Mouse (Mus musculus) liver, embryonic 16.5 days (tissue): ENCODE data around the gene Prps2. TPM values are rescaled to one million over a fixed set of nuclear protein-coding genes. Genes with fewer than 3 reads are reported as not detected.
"Not testable (repeated sequence)": the region's sequence is repeated elsewhere in the genome, so short reads cannot be mapped to it uniquely, and the experiment has no call there.

Experiments used
- ATAC-seq: fragments of 200-750 bp; cut with Nextera tagmentation; 2 replicates; pipeline ENCODE4 v1.8.0; 2017; ENCODE audit warnings: low read depth, mild to moderate bottlenecking, moderate number of reproducible peaks, moderate library complexity
- H3K27ac ChIP-seq: fragments of 300-500 bp; sonication (generic); 2 replicates; pipeline ENCODE4 v1.5.1; 2014; ENCODE audit warnings: mild to moderate bottlenecking, low read length
- H3K27me3 ChIP-seq: fragments of 300-500 bp; sonication (generic); 2 replicates; pipeline ENCODE4 v1.6.1; 2014; ENCODE audit warnings: low read depth, low read length, mixed read lengths; ENCODE audit not compliant: control insufficient read depth, insufficient read depth
- H3K36me3 ChIP-seq: fragments of 300-500 bp; sonication (generic); 2 replicates; pipeline ENCODE4 v1.6.1; 2014; ENCODE audit warnings: mild to moderate bottlenecking; ENCODE audit not compliant: control insufficient read depth, insufficient read depth
- H3K4me1 ChIP-seq: fragments of 300-500 bp; sonication (generic); 2 replicates; pipeline ENCODE4 v1.6.1; 2014; ENCODE audit warnings: low read depth, low read length, mixed read lengths; ENCODE audit not compliant: control insufficient read depth
- H3K4me2 ChIP-seq: fragments of 300-500 bp; sonication (generic); 2 replicates; pipeline ENCODE4 v1.6.1; 2014; ENCODE audit warnings: low read depth, low read length, mixed read lengths
- H3K4me3 ChIP-seq: fragments of 300-500 bp; sonication (generic); 2 replicates; pipeline ENCODE4 v1.5.1; 2014; ENCODE audit warnings: low read depth, mild to moderate bottlenecking, low read length
- H3K9ac ChIP-seq: fragments of 300-500 bp; sonication (generic); 2 replicates; pipeline ENCODE4 v1.6.1; 2014; ENCODE audit warnings: low read depth, low read length
- H3K9me3 ChIP-seq: fragments of 300-500 bp; sonication (generic); replicated peaks from 2 replicates; pipeline ENCODE4 v1.6.1; 2016; ENCODE audit warnings: low read length; ENCODE audit not compliant: control insufficient read depth
- WGBS: fragments of 180-500 bp; shearing (Covaris S2); extraction: QIAGEN DNeasy Blood & Tissue Kit; methylation state at CpG from one replicate; pipeline ENCODE4 v1.1.7; 2014; ENCODE audit not compliant: insufficient replicate concordance; 5-methylcytosine and 5-hydroxymethylcytosine counted together
- polyA plus RNA-seq: library from polyadenylated mRNA; unstranded; fragments of >200 nt; fragmentation: Nextera tagmentation; extraction: Ambion mirVana; gene quantifications from 2 replicates; pipeline ENCODE4 v1.2.1, GENCODE M21; 2015

The Prps2 gene
- 6.1 TPM in 2 replicates for polyA plus RNA-seq

DNA sequence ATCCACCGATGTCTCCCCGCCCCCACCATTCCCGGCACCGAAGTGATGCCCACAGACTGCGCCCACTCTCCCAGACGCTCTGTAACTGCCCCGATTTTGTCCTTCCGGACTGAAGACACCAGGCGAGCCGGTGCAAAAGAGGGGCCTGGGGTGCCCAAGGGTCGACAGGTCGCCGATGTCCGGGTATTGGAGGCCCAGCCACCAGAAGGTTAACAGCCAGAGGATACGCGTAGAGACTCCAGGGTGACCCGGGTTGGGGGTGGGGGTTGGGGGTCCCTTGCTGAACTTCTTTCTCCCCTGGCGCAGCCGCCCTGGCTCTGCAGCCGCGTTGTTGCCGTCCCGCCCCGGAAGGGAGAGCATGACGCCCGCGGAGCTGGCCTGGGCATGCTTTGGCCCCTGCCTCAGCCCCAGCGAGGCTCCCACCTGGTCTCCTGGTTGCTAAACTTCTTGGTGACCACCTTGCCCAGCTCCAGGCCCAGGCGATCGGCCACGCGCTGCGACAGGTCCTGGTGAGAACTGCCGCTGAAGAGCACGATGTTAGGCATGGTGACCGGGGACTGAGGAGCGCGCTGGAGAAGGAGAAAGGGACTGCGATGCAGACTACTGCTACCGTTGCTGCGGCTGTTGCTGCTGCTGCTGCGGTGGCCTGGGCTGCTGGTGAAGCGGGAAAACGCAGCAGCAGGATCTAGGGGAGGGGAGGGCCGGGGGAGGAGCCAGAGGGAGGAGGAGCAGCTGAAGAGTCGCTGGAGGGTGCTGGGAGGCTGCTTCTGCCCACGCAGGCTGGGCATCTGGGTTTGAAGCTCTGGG is at the start of gene Prps2:
TSS of gene Prps2 (minus strand) at position 703 of the 807 bp plus-strand sequence.
- H3K27ac ChIP-seq, result no peak within 1 kb of the TSS
- no peaks in the 10 kb centered on the region for H3K9me3 ChIP-seq
- peak within 1 kb of the TSS; percentile 56 for H3K9ac ChIP-seq
- peak; percentile 85 for ATAC-seq
- no peaks in the 10 kb centered on the region for H3K36me3 ChIP-seq
- WGBS, result 19% methylated on average over 47 of the region's 47 CpGs
- peak within 1 kb of the TSS; percentile 65 for H3K4me3 ChIP-seq
- peak within 1 kb of the TSS; percentile 66 for H3K4me2 ChIP-seq
- no peaks in the 10 kb centered on the region for H3K4me1 ChIP-seq
- no peaks in the 10 kb centered on the region for H3K27me3 ChIP-seq

DNA sequence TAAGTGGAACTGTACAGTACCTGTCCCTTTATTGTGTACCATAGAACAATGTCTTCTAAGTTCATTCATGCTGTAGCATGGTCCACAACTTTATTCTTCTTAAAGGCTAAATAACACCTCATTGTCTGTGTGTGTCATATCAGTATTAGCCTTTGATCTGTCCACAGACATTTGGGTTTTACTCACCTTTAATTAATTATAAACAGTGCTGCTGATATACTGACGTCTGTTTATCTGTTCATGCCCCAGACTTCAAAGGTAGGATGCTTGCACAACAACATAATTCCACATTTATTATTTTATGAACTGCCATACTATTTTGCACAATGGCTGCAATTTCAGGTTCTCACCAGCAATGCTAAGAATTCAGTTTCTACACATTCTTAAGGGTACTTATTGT is 35.1 kb upstream of the Prps2 start:
- no peaks in the 10 kb centered on the region for H3K36me3 ChIP-seq
- H3K27ac ChIP-seq, result no peak overlapping the region
- no peak overlapping the region for H3K4me3 ChIP-seq
- no peak for ATAC-seq
- WGBS, result 56% methylated on average over 1 of the region's 1 CpGs
- H3K9ac ChIP-seq, result no peak overlapping the region
- H3K27me3 ChIP-seq, result no peaks in the 10 kb centered on the region
- H3K4me1 ChIP-seq, result no peaks in the 10 kb centered on the region
- no peak overlapping the region for H3K4me2 ChIP-seq
- no peaks in the 10 kb centered on the region for H3K9me3 ChIP-seq

GRCm38 (mm10) chrX:167394940-167395339 is 12.4 kb upstream of the Prps2 start:
- ATAC-seq, result no peak
- Histone ChIP-seq H3K9ac (no peak overlapping the region), H3K27ac (no peak overlapping the region), H3K9me3 (no peaks in the 10 kb centered on the region), H3K4me3 (no peak overlapping the region), H3K4me1 (no peaks in the 10 kb centered on the region), H3K4me2 (no peak overlapping the region), H3K36me3 (no peaks in the 10 kb centered on the region), H3K27me3 (no peaks in the 10 kb centered on the region)
- 40% methylated on average over 3 of the region's 3 CpGs for WGBS

DNA sequence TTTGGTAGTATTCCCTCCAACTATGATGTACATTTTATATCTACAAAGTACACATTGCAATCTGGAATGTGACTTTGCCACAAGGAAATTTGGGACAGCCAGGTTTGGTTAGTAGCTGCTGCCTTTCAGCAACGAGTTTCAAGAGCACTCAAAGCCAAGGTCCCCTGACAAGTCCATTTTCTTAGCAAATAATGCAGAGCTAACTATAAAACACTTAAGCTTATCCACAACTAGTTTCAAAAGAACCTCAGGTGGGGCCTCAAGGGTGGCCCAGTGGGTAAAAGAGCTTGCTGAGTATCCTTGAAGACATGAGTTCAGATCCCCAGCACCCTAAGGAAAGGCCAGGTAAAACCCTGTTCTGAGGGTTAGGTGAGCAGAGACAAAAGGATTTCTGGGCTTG is 4.1 kb upstream of the Prps2 start:
- Histone ChIP-seq H3K27ac (no peak overlapping the region), H3K27me3 (no peaks in the 10 kb centered on the region), H3K36me3 (no peaks in the 10 kb centered on the region), H3K4me3 (no peak overlapping the region), H3K4me1 (no peaks in the 10 kb centered on the region), H3K9me3 (no peaks in the 10 kb centered on the region), H3K4me2 (no peak overlapping the region), H3K9ac (no peak overlapping the region)
- 23% methylated on average over 1 of the region's 1 CpGs for WGBS
- no peak for ATAC-seq

- no peaks in the 10 kb centered on the region for H3K4me1 ChIP-seq
- H3K4me2 ChIP-seq, result peak overlapping the region; percentile 66
- no peaks in the 10 kb centered on the region for H3K27me3 ChIP-seq
- WGBS, result 31% methylated on average over 7 of the region's 7 CpGs
- H3K9me3 ChIP-seq, result no peaks in the 10 kb centered on the region
- H3K27ac ChIP-seq, result no peak overlapping the region
- no peak overlapping the region for H3K9ac ChIP-seq
- H3K4me3 ChIP-seq, result peak overlapping the region; percentile 65
- no peaks in the 10 kb centered on the region for H3K36me3 ChIP-seq
- peak; percentile 39; the same call in 1 of the 2 replicates for ATAC-seq
Observed at GRCm38 (mm10) chrX:167382854-167383186, 271 bp upstream of the Prps2 start.

DNA sequence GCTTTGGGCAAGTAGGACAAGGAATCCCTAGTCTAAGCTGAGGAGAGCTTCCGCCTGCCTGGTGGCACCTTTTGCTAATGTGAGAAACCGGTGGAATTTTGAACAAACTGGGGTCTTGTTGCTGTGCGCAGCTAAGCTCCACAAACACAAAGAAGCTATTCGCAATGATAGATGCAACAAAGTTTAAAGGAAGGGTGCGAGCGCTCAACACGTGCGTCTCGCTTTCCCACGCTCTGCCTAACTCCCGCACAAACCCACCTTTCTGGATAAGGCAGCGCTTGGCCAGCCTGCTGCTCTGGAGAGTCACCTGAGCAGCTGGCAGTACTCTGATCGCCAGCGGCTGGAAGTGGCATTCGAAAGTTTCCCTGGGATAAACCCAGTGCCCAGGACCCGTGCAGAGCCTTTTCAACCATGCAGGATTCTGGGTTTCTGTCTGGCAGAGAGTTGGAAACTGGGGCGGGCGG is 934 bp downstream of the Prps2 start:
- H3K27me3 ChIP-seq, result no peaks in the 10 kb centered on the region
- no peak for ATAC-seq
- H3K9me3 ChIP-seq, result no peaks in the 10 kb centered on the region
- H3K4me3 ChIP-seq, result peak overlapping the region; percentile 65
- WGBS, result 24% methylated on average over 18 of the region's 18 CpGs
- no peaks in the 10 kb centered on the region for H3K36me3 ChIP-seq
- H3K9ac ChIP-seq, result peak overlapping the region; percentile 56
- H3K27ac ChIP-seq, result no peak overlapping the region
- peak overlapping the region; percentile 66 for H3K4me2 ChIP-seq
- no peaks in the 10 kb centered on the region for H3K4me1 ChIP-seq

GRCm38 (mm10) chrX:167380073-167380472 is 2.5 kb downstream of the Prps2 start:
- Histone ChIP-seq H3K9ac (no peak overlapping the region), H3K27me3 (no peaks in the 10 kb centered on the region), H3K4me1 (no peaks in the 10 kb centered on the region), H3K9me3 (no peaks in the 10 kb centered on the region), H3K4me2 (no peak overlapping the region), H3K27ac (no peak overlapping the region), H3K4me3 (no peak overlapping the region), H3K36me3 (no peaks in the 10 kb centered on the region)
- WGBS, result 30% methylated on average over 4 of the region's 4 CpGs
- ATAC-seq, result no peak

- not testable (repeated sequence) for H3K36me3 ChIP-seq, H3K9ac ChIP-seq, H3K27ac ChIP-seq, H3K27me3 ChIP-seq, H3K4me2 ChIP-seq, H3K4me1 ChIP-seq, H3K4me3 ChIP-seq, H3K9me3 ChIP-seq, ATAC-seq
- WGBS, result 70% methylated on average over 3 of the region's 3 CpGs
Observed at GRCm38 (mm10) chrX:167361231-167361630, 21.3 kb downstream of the Prps2 start.

GRCm38 (mm10) chrX:167359704-167360103 is 22.8 kb downstream of the Prps2 start:
- H3K9me3 ChIP-seq, result no peaks in the 10 kb centered on the region
- H3K4me1 ChIP-seq, result no peaks in the 10 kb centered on the region
- H3K36me3 ChIP-seq, result no peaks in the 10 kb centered on the region
- H3K9ac ChIP-seq, result no peak overlapping the region
- no peak overlapping the region for H3K27ac ChIP-seq
- no peak for ATAC-seq
- 68% methylated on average over 7 of the region's 7 CpGs for WGBS
- H3K27me3 ChIP-seq, result no peaks in the 10 kb centered on the region
- no peak overlapping the region for H3K4me2 ChIP-seq
- no peak overlapping the region for H3K4me3 ChIP-seq
